Mouse (Mus musculus) bone marrow macrophage, adult 2 months (primary cell): ENCODE results near the gene Fbxo3.
"Not testable (repeated sequence)": the region's sequence is repeated elsewhere in the genome, so short reads cannot be mapped to it uniquely, and the experiment has no call there.

Experiments
- CTCF ChIP-seq: IDR thresholded peaks from 2 replicates; pipeline ENCODE4 v1.5.1; 2012; ENCODE audit warnings: low read depth, mild to moderate bottlenecking, low read length, moderate library complexity
- POLR2A ChIP-seq: IDR thresholded peaks from 2 replicates; pipeline ENCODE4 v1.6.1; 2012; ENCODE audit warnings: mild to moderate bottlenecking, low read depth, low read length, borderline replicate concordance

- TF ChIP-seq CTCF, POLR2A: not testable (repeated sequence)
These were observed 69.3 kb downstream of the Fbxo3 start for GRCm38 (mm10) chr2:104096796-104097195.
